Mouse (Mus musculus): ENCODE results near the gene Parp9. TPM values are rescaled to one million over a fixed set of nuclear protein-coding genes. Genes with fewer than 3 reads are reported as not detected.
A peak's percentile ranks its signal among the peaks of the same experiment; 100 is the strongest.
"Not testable (repeated sequence)": the region's sequence is repeated elsewhere in the genome, so short reads cannot be mapped to it uniquely, and the experiment has no call there.

Parp9 gene
- polyA plus RNA-seq, 1 experiment = 15.7 TPM

- H3K4me3 ChIP-seq (ENCODE audit: insufficient read depth, low read depth, low read length); H3K4me1 ChIP-seq (ENCODE audit: control insufficient read depth, insufficient read depth, insufficient read length, low read length); H3K27ac ChIP-seq (replicated peaks; ENCODE audit: low read depth, low read length): not testable (repeated sequence)
Observed at GRCm38 (mm10) chr16:35965991-35966390, 27.7 kb downstream of the Parp9 start.

DNA sequence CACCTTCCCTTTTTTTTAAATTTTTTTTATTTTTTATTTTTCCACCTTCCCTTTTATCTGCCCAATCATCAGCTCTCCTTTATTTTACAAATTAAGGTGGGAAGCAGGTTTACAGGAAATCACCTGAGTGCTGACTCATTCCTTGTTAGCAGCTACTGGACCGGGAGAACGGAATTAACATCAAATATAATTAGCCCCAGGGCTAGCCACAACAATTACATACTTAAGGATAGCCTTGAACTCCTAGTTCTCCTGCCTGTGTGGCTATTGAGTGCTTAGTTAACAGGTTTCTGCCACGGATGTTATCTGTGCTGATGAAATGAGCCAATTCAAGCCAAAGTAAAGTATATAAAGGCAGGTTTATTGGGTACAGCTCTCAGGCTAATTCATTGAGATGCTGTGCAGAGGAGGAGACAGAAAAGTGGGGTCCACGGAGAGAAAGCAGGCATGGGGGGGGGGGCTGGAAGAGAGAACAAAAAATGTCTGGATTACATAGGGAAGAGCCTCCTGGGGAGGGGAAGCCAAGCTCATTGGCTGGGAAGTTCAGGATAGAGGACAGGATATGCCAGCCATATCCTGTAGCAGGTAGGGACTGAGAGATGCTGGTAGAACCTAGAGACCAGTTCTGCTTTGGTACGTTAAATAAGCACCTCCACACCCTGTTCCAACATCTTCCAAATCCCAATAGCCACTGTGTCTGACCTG, 28.3 kb downstream of the Parp9 start:
- Histone ChIP-seq H3K4me3 (ENCODE audit: insufficient read depth, low read depth, low read length) (no peak overlapping the region), H3K27ac (replicated peaks; ENCODE audit: low read depth, low read length) (no peak overlapping the region), H3K4me1 (ENCODE audit: control insufficient read depth, insufficient read depth, insufficient read length, low read length) (no peaks in the 10 kb centered on the region)

DNA sequence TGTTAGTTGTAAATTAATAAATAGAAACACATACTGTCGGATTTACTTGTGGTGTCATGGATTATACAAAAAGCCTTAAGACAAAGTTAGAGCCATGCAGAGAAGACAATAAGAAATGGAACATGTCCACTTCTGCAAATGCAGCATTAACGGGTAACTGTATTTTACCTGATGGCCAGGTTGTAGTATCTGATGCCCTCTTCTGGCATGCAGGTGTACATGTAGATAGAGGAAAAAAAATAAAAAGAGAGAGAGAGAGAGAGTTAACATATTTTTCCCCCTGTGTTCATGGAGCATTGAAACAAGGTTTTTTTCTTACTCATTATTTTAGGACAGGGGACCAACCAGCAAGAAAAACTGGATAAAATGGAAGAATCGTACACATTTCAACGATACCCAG, 29.0 kb downstream of the Parp9 start:
- H3K4me1 ChIP-seq (ENCODE audit: control insufficient read depth, insufficient read depth, insufficient read length, low read length) = no peaks in the 10 kb centered on the region
- H3K27ac ChIP-seq (replicated peaks; ENCODE audit: low read depth, low read length) = no peak overlapping the region
- no peak overlapping the region for H3K4me3 ChIP-seq (ENCODE audit: insufficient read depth, low read depth, low read length)

DNA sequence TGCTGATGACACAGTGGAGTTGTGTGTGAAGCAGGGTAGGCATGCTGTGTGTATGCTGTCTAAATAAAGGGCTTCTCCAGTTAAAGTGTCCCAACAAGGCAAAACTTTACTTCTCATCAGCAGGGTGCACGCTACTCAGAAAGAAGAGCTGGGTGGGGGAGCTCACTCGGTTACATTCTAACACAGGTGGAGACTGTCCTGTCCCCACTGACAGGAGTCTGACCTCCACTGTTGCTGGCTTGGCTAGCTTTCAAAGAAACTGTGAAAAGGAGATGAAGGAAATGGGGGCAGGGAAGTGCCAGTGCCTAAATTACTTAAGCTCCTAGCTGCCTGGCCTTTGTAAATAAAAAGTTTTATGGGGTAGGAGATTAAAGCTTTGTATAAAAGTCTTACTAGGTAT, 29.9 kb downstream of the Parp9 start:
- Histone ChIP-seq H3K4me3 (ENCODE audit: insufficient read depth, low read depth, low read length) (no peak overlapping the region), H3K27ac (replicated peaks; ENCODE audit: low read depth, low read length) (no peak overlapping the region)

DNA sequence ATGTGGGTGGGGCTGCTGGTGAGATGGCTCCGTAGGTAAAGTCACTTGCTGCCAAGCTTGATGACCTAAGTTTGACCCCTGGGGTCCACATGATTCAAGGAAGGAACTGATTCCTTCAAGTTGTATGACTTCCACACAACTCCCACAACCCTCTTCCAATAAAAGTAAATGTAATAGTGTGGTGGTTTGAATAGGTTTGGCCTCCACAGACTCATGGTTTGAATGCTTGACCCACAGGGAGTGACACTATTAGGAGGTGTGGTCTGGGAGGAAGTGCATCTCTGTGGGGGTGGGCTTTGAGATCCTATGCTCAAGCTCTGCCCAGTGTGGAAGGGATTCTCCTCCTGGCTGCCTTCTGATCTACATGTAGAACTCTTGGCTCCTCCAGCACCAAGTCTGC, 35.8 kb downstream of the Parp9 start:
- H3K4me1 ChIP-seq (ENCODE audit: control insufficient read depth, insufficient read depth, insufficient read length, low read length) = no peaks in the 10 kb centered on the region
- no peak overlapping the region for H3K27ac ChIP-seq (replicated peaks; ENCODE audit: low read depth, low read length)
- no peak overlapping the region for H3K4me3 ChIP-seq (ENCODE audit: insufficient read depth, low read depth, low read length)

More for the DNA sequence above, 29.9 kb downstream of the Parp9 start:
- no peaks in the 10 kb centered on the region for H3K4me1 ChIP-seq (ENCODE audit: control insufficient read depth, insufficient read depth, insufficient read length, low read length)

DNA sequence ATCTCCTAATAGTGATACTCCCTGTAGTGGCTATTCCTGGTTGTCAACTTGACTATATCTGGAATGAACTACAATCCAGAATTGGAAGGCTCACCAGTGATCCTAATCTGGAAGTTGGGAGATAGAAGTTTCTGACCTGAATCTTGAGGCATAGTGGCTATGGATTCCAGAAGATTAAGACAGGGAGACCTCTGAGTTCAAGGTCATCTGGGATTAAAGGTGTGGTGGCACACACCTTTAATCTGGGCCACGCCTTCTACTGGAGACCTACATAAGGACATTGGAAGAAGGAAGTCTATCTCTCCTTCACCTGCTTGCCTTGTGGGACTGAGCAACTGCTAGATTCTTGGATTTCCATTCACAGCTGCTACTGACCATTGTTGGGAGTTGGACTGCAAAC, 40.2 kb downstream of the Parp9 start, which contains the start of gene Kpna1:
TSS of gene Kpna1 (plus strand) at position 301 of the 400 bp plus-strand sequence.
- not testable (repeated sequence) for H3K4me1 ChIP-seq (ENCODE audit: control insufficient read depth, insufficient read depth, insufficient read length, low read length); H3K4me3 ChIP-seq (ENCODE audit: insufficient read depth, low read depth, low read length); H3K27ac ChIP-seq (replicated peaks; ENCODE audit: low read depth, low read length)

GRCm38 (mm10) chr16:35981363-35981821, 43.1 kb downstream of the Parp9 start:
- H3K27ac ChIP-seq (replicated peaks; ENCODE audit: low read depth, low read length) = no peak overlapping the region
- H3K4me3 ChIP-seq (ENCODE audit: insufficient read depth, low read depth, low read length) = no peak overlapping the region

GRCm38 (mm10) chr16:35982506-35982901, 44.2 kb downstream of the Parp9 start:
- Histone ChIP-seq H3K4me3 (ENCODE audit: insufficient read depth, low read depth, low read length) (peak overlapping the region; percentile 78), H3K4me1 (ENCODE audit: control insufficient read depth, insufficient read depth, insufficient read length, low read length) (no peaks in the 10 kb centered on the region), H3K27ac (replicated peaks; ENCODE audit: low read depth, low read length) (no peak overlapping the region)

More at GRCm38 (mm10) chr16:35981363-35981821, 43.1 kb downstream of the Parp9 start:
- no peaks in the 10 kb centered on the region for H3K4me1 ChIP-seq (ENCODE audit: control insufficient read depth, insufficient read depth, insufficient read length, low read length)

GRCm38 (mm10) chr16:35982902-35983516, 44.7 kb downstream of the Parp9 start:
- H3K4me3 ChIP-seq (ENCODE audit: insufficient read depth, low read depth, low read length) = peak overlapping the region; percentile 78
- H3K27ac ChIP-seq (replicated peaks; ENCODE audit: low read depth, low read length) = peak overlapping the region; percentile 78

GRCm38 (mm10) chr16:35983517-35984101, 45.3 kb downstream of the Parp9 start:
- H3K4me1 ChIP-seq (ENCODE audit: control insufficient read depth, insufficient read depth, insufficient read length, low read length) = no peaks in the 10 kb centered on the region
- H3K27ac ChIP-seq (replicated peaks; ENCODE audit: low read depth, low read length) = peak overlapping the region; percentile 78
- peak overlapping the region; percentile 78 for H3K4me3 ChIP-seq (ENCODE audit: insufficient read depth, low read depth, low read length)

More at GRCm38 (mm10) chr16:35982902-35983516, 44.7 kb downstream of the Parp9 start:
- H3K4me1 ChIP-seq (ENCODE audit: control insufficient read depth, insufficient read depth, insufficient read length, low read length) = no peaks in the 10 kb centered on the region

GRCm38 (mm10) chr16:35984471-35984870, 46.2 kb downstream of the Parp9 start:
- Histone ChIP-seq H3K27ac (replicated peaks; ENCODE audit: low read depth, low read length) (no peak overlapping the region), H3K4me1 (ENCODE audit: control insufficient read depth, insufficient read depth, insufficient read length, low read length) (no peaks in the 10 kb centered on the region), H3K4me3 (ENCODE audit: insufficient read depth, low read depth, low read length) (peak overlapping the region; percentile 78)

- no peak overlapping the region for H3K4me3 ChIP-seq (ENCODE audit: insufficient read depth, low read depth, low read length)
- no peaks in the 10 kb centered on the region for H3K4me1 ChIP-seq (ENCODE audit: control insufficient read depth, insufficient read depth, insufficient read length, low read length)
- no peak overlapping the region for H3K27ac ChIP-seq (replicated peaks; ENCODE audit: low read depth, low read length)
Observed at GRCm38 (mm10) chr16:35987930-35988329, 49.7 kb downstream of the Parp9 start.

GRCm38 (mm10) chr16:35992391-35992790, 54.1 kb downstream of the Parp9 start:
- H3K4me3 ChIP-seq (ENCODE audit: insufficient read depth, low read depth, low read length) = no peak overlapping the region
- no peaks in the 10 kb centered on the region; the same call in 1 of the 2 replicates for H3K4me1 ChIP-seq (ENCODE audit: control insufficient read depth, insufficient read depth, insufficient read length, low read length)
- no peak overlapping the region for H3K27ac ChIP-seq (replicated peaks; ENCODE audit: low read depth, low read length)

DNA sequence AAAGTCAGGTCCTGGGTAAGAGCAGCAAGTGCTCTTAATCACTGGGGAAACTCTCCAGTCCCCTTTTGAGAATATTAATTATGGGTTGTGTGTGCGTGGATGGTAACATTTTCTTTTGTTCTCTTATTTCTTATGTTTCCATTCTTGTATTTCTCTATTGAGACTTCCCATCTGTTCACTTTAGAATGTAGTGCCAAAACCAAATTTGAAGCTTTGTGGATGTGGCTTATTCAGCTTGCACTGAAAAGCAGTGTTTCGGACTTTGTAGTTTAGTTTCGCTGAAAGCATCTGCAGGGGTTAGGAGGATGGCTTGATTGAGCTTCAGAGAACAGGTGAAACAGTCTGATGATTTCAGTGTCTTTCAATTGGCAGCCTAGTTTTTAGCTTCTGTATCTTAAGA, 55.0 kb downstream of the Parp9 start:
- Histone ChIP-seq H3K4me3 (ENCODE audit: insufficient read depth, low read depth, low read length) (no peak overlapping the region), H3K4me1 (ENCODE audit: control insufficient read depth, insufficient read depth, insufficient read length, low read length) (no peaks in the 10 kb centered on the region; the same call in 1 of the 2 replicates), H3K27ac (replicated peaks; ENCODE audit: low read depth, low read length) (no peak overlapping the region)

- H3K4me3 ChIP-seq (ENCODE audit: insufficient read depth, low read depth, low read length); H3K27ac ChIP-seq (replicated peaks; ENCODE audit: low read depth, low read length); H3K4me1 ChIP-seq (ENCODE audit: control insufficient read depth, insufficient read depth, insufficient read length, low read length): not testable (repeated sequence)
Observed at GRCm38 (mm10) chr16:35998852-35999251, 60.6 kb downstream of the Parp9 start.
